Mouse (Mus musculus) limb, embryonic 10.5 days (tissue): ENCODE measurements around the gene Cdkal1. TPM values are rescaled to one million over a fixed set of nuclear protein-coding genes. Genes with fewer than 3 reads are reported as not detected.

ENCODE experiments used
- DNase-seq: peaks from one replicate; pipeline ENCODE4 v3.0.0-alpha.2; 2017; ENCODE audit warnings: low spot score
- H3K27ac ChIP-seq: fragments of 300-500 bp; sonication (generic); 2 replicates; pipeline ENCODE4 v1.5.1; 2016; ENCODE audit warnings: mild to moderate bottlenecking
- H3K27me3 ChIP-seq: fragments of 300-500 bp; sonication (generic); 2 replicates; pipeline ENCODE4 v1.6.1; 2016; ENCODE audit warnings: low read depth, mild to moderate bottlenecking; ENCODE audit not compliant: poor library complexity, severe bottlenecking
- H3K36me3 ChIP-seq: fragments of 300-500 bp; sonication (generic); 2 replicates; pipeline ENCODE4 v1.6.1; 2016; ENCODE audit warnings: mild to moderate bottlenecking, moderate library complexity
- H3K4me1 ChIP-seq: fragments of 300-500 bp; sonication (generic); 2 replicates; pipeline ENCODE4 v1.6.1; 2016
- H3K4me3 ChIP-seq: fragments of 300-500 bp; sonication (generic); 2 replicates; pipeline ENCODE4 v1.5.1; 2016; ENCODE audit warnings: mild to moderate bottlenecking, moderate library complexity
- H3K9me3 ChIP-seq: fragments of 300-500 bp; sonication (generic); replicated peaks from 2 replicates; pipeline ENCODE4 v1.6.1; 2016; ENCODE audit warnings: mild to moderate bottlenecking
- WGBS: fragments of 180-500 bp; shearing (Covaris S2); methylation state at CpG from one replicate; pipeline ENCODE4 v1.1.7; 2016; 5-methylcytosine and 5-hydroxymethylcytosine counted together
- polyA plus RNA-seq: library from polyadenylated mRNA; unstranded; fragments of >200 nt; fragmentation: Nextera tagmentation; extraction: Ambion mirVana; gene quantifications from 2 replicates; pipeline ENCODE4 v1.2.1, GENCODE M21; 2016

The Cdkal1 gene
- polyA plus RNA-seq, 1 experiment from 2014 or later: 34.8 TPM

DNA sequence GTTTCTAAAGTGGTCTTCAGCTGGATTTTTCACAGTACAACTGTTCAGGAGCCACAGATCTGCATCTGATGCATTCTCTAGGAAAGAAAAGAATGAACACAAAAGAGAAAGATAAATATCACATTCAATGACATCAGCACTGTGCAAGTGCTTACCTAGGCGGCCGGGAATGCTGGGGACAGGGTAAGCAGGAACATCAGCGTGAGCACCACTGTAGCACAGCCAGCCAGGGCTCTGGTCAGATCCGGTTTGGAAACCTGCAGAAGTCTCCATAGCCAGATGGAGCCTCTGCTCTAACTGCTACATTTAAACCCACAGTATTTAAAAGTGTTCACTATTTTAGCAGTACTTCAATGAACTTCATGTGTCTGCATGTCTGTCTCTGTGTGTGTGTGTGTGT lies 78.2 kb downstream of the Cdkal1 start:
- Histone ChIP-seq H3K9me3 (no peaks in the 10 kb centered on the region), H3K4me1 (peaks cover 54% of the 10 kb centered on the region), H3K27me3 (no peaks in the 10 kb centered on the region), H3K4me3 (no peak overlapping the region), H3K36me3 (no peaks in the 10 kb centered on the region), H3K27ac (no peak overlapping the region)
- 86% methylated on average over 4 of the region's 4 CpGs for WGBS
- no peak for DNase-seq

- Histone ChIP-seq H3K27ac (peak overlapping the region; percentile 56), H3K4me3 (no peak overlapping the region), H3K36me3 (no peaks in the 10 kb centered on the region), H3K4me1 (peaks cover 47% of the 10 kb centered on the region), H3K27me3 (no peaks in the 10 kb centered on the region), H3K9me3 (no peaks in the 10 kb centered on the region)
- DNase-seq: no peak
- 50% methylated on average over 8 of the region's 8 CpGs for WGBS
These were observed 79.8 kb downstream of the Cdkal1 start for GRCm38 (mm10) chr13:29775603-29776230.

DNA sequence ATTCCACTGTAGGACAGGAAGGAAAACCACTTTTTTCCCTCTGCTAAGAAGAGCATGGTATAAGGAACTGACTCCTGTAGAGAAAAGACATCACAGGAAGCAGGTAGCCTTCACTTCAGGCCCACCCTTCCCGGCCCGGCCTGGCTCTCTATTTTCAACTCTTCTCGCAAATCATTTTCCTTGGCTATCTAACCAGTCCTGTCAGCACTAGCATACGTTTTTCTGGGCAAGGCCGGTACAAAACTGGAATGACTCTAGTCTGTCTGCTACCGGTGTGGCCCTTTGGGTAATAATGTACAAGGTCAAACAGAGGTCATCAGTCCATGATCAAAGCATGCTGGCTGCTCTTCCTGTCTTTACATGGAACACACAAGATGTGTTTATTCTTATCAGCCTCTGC lies 81.9 kb downstream of the Cdkal1 start:
- no peak overlapping the region for H3K27ac ChIP-seq
- no peaks in the 10 kb centered on the region for H3K9me3 ChIP-seq
- WGBS: 18% methylated on average over 6 of the region's 6 CpGs
- no peaks in the 10 kb centered on the region for H3K27me3 ChIP-seq
- no peaks in the 10 kb centered on the region for H3K36me3 ChIP-seq
- H3K4me3 ChIP-seq: no peak overlapping the region
- no peak for DNase-seq
- H3K4me1 ChIP-seq: peaks cover 58% of the 10 kb centered on the region

GRCm38 (mm10) chr13:29772970-29773369 lies 82.5 kb downstream of the Cdkal1 start:
- 52% methylated on average over 3 of the region's 3 CpGs for WGBS
- H3K27ac ChIP-seq: peak overlapping the region; percentile 46; the same call in 1 of the 2 replicates

GRCm38 (mm10) chr13:29769647-29770436 lies 85.6 kb downstream of the Cdkal1 start:
- Histone ChIP-seq H3K9me3 (no peaks in the 10 kb centered on the region), H3K4me3 (no peak overlapping the region), H3K27ac (0 out of 2 replicates have a peak overlapping the region, but pooled peaks have one; percentile 14), H3K36me3 (no peaks in the 10 kb centered on the region), H3K27me3 (no peaks in the 10 kb centered on the region), H3K4me1 (peaks cover 56% of the 10 kb centered on the region)
- DNase-seq: peak; percentile 48
- WGBS: 51% methylated on average over 12 of the region's 12 CpGs

More at GRCm38 (mm10) chr13:29772970-29773369, 82.5 kb downstream of the Cdkal1 start:
- H3K36me3 ChIP-seq: no peaks in the 10 kb centered on the region
- no peaks in the 10 kb centered on the region for H3K27me3 ChIP-seq
- H3K4me3 ChIP-seq: no peak overlapping the region
- peaks cover 63% of the 10 kb centered on the region for H3K4me1 ChIP-seq
- H3K9me3 ChIP-seq: no peaks in the 10 kb centered on the region
- DNase-seq: no peak

- Histone ChIP-seq H3K27me3 (no peaks in the 10 kb centered on the region), H3K4me3 (no peak overlapping the region), H3K27ac (no peak overlapping the region), H3K36me3 (no peaks in the 10 kb centered on the region), H3K4me1 (peaks cover 41% of the 10 kb centered on the region), H3K9me3 (no peaks in the 10 kb centered on the region)
- WGBS: 83% methylated on average over 1 of the region's 1 CpGs
- no peak for DNase-seq
These were observed 87.4 kb downstream of the Cdkal1 start for GRCm38 (mm10) chr13:29768104-29768503.

DNA sequence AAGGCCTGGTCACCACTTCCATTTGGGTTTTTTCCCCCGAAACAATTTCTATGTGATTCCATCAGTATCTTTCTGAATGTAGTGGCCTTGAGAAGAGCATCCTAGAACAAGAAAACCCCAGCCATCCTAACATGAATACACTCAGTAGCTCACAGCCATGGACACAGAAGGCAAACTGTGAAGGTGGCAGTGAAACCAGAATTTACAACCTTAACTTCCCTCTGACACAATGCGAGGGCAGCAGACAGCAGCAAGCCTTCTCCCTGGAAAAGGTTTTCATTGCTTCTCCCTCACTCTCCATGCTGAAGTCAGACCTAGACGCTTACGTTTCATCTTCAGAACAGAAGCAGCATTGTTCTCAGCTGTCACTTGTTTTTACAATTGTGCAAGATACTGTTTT lies 87.9 kb downstream of the Cdkal1 start:
- Histone ChIP-seq H3K9me3 (no peaks in the 10 kb centered on the region), H3K27ac (0 out of 2 replicates have a peak overlapping the region, but pooled peaks have one; percentile 14), H3K4me3 (no peak overlapping the region), H3K4me1 (peaks cover 36% of the 10 kb centered on the region), H3K36me3 (no peaks in the 10 kb centered on the region), H3K27me3 (no peaks in the 10 kb centered on the region)
- DNase-seq: no peak
- WGBS: 66% methylated on average over 4 of the region's 4 CpGs

- peaks cover 32% of the 10 kb centered on the region; the same call in 1 of the 2 replicates for H3K4me1 ChIP-seq
- no peaks in the 10 kb centered on the region for H3K27me3 ChIP-seq
- 83% methylated on average over 8 of the region's 8 CpGs for WGBS
- H3K27ac ChIP-seq: 0 out of 2 replicates have a peak overlapping the region, but pooled peaks have one; percentile 25
- H3K36me3 ChIP-seq: no peaks in the 10 kb centered on the region
- H3K4me3 ChIP-seq: no peak overlapping the region
- H3K9me3 ChIP-seq: no peaks in the 10 kb centered on the region
- DNase-seq: no peak
These were observed 89.1 kb downstream of the Cdkal1 start for GRCm38 (mm10) chr13:29766377-29766776.

DNA sequence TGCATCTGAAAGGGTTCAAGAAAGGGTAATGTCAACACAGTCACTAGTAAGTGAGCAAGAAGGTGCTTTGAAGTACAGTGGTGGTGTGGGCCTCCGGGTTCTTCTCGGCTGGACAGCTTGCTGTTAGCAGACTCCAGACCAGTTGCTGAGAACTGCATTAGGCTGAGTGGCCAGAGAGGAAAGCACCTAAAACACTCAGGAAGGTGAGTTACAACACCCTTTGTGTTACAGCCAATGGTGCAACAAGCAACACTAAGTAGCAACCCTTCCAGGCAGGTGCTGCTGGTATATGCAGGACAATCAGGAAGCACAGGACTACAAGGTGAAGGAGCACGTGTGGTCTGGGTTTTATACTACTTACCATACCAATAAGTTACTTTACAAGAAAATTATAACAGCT lies 90.2 kb downstream of the Cdkal1 start:
- H3K36me3 ChIP-seq: no peaks in the 10 kb centered on the region
- no peaks in the 10 kb centered on the region for H3K27me3 ChIP-seq
- peaks cover 39% of the 10 kb centered on the region; the same call in 1 of the 2 replicates for H3K4me1 ChIP-seq
- no peak for DNase-seq
- H3K9me3 ChIP-seq: no peaks in the 10 kb centered on the region
- no peak overlapping the region for H3K27ac ChIP-seq
- WGBS: 63% methylated on average over 3 of the region's 3 CpGs
- H3K4me3 ChIP-seq: no peak overlapping the region

DNA sequence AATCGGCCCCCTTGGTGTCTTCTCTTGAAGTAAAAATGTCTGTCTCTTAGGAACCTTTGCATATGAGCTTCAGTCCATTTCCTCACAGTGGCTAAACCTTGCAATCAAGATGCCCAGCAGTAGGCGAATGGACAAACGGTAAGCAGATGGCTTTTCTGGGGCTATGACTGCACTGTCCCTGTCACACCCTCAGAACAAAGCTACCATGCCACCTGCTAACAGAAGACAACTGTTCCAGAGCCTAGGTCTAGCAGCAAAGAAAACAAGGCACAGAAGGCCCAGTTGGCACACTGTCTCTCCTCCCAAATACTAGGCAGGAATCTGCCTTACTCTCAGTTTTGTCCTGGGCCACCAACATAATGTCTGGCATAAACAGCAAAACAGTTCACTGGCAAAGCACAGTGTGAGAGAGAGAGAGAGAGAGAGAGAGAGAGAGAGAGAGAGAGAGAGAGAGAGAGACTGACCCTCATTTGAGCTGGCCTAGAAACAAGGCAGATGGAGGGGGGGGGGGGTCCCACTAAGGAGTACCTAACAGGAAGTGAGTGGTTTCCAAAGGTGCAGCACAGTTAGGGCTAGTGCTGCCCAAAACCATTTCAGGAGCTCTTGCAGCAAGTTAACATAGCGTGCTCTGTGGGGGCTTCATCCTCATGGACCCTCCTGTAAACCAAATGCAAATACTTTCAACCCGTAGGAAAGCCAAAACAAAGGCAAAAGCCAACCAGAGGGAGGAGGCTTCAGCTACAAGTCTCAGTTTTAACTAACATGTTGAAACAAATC lies 95.6 kb downstream of the Cdkal1 start:
- Histone ChIP-seq H3K27ac (peak overlapping the region; percentile 79), H3K36me3 (no peaks in the 10 kb centered on the region), H3K4me3 (no peak overlapping the region), H3K4me1 (peaks cover 18% of the 10 kb centered on the region), H3K9me3 (no peaks in the 10 kb centered on the region), H3K27me3 (no peaks in the 10 kb centered on the region)
- DNase-seq: no peak
- 73% methylated on average over 5 of the region's 5 CpGs for WGBS

DNA sequence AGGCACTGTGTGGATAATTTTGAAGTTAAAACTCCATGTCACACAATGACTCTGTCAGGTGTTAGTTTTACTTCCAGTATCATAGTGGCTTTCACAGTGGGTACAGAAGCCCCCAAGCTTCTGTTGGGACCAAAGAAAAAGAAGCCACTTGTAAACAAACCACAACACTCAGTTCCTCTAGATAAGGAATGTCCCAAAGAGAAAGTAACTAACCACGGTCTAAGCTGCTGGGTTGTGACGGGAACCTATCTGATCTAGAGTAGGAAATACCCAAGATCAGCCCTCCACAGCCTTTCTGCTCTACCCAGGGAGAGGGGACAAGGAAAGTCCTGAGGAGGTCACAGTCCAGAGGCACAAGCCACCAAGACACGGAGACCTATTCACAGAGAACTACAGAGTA lies 99.4 kb downstream of the Cdkal1 start:
- H3K9me3 ChIP-seq: no peaks in the 10 kb centered on the region
- 92% methylated on average over 3 of the region's 3 CpGs for WGBS

DNA sequence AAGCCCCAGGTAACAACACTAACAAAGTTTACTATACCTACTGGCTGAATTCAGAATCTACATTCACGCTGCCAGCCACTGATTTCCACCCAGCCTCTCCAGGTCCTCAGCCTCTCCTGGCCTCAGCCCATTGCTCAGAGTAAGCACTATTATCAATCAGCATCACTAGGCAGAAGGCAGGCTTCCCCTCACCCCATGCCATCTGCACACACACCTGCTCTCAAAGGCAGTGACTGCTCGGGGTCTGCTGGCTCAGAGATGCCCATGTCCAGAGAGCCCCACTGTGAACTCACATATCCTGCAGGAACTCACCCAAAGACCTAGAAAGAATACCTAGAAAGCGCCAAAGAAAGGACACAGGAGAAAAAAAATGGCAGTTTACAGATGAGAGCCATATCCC lies 102.2 kb downstream of the Cdkal1 start:
- Histone ChIP-seq H3K36me3 (no peaks in the 10 kb centered on the region; the same call in 1 of the 2 replicates), H3K27me3 (no peaks in the 10 kb centered on the region), H3K27ac (no peak overlapping the region), H3K4me1 (no peaks in the 10 kb centered on the region), H3K4me3 (no peak overlapping the region), H3K9me3 (no peaks in the 10 kb centered on the region)
- DNase-seq: no peak
- 87% methylated on average over 3 of the region's 3 CpGs for WGBS

More for the DNA sequence above, 99.4 kb downstream of the Cdkal1 start:
- peaks cover 15% of the 10 kb centered on the region for H3K4me1 ChIP-seq
- no peak overlapping the region for H3K4me3 ChIP-seq
- no peaks in the 10 kb centered on the region for H3K27me3 ChIP-seq
- H3K36me3 ChIP-seq: no peaks in the 10 kb centered on the region; the same call in 1 of the 2 replicates
- no peak for DNase-seq
- no peak overlapping the region for H3K27ac ChIP-seq
